Mouse (Mus musculus): ENCODE data around the gene Cadps2. TPM values are rescaled to one million over a fixed set of nuclear protein-coding genes. Genes with fewer than 3 reads are reported as not detected.

The Cadps2 gene
- polyA plus RNA-seq, 1 experiment = 0.02 TPM

GRCm38 (mm10) chr6:23648732-23649131, 190.5 kb downstream of the Cadps2 start:
- Histone ChIP-seq H3K4me3 (no peak overlapping the region), H3K27me3 (ENCODE audit: control insufficient read depth, insufficient read depth, insufficient read length) (no peaks in the 10 kb centered on the region), H3K79me2 (ENCODE audit: control insufficient read depth, insufficient read depth) (no peaks in the 10 kb centered on the region), H3ac (ENCODE audit: control insufficient read depth, insufficient read length) (no peak overlapping the region), H3K36me3 (ENCODE audit: control insufficient read depth, insufficient read depth) (no peaks in the 10 kb centered on the region), H3K4me2 (ENCODE audit: low read depth) (no peak overlapping the region)
- TF ChIP-seq MAX (IDR thresholded peaks at IDR 0.05; ENCODE audit: low read depth) = no peak
- TF ChIP-seq TCF3 (IDR thresholded peaks at IDR 0.05; ENCODE audit: insufficient read length, low read depth) = no peak
- no peak for TF ChIP-seq TCF12 (IDR thresholded peaks at IDR 0.05; ENCODE audit: insufficient read depth, poor library complexity, severe bottlenecking)
- no peak for TF ChIP-seq CEBPB (IDR thresholded peaks at IDR 0.05; ENCODE audit: insufficient read depth, poor library complexity, severe bottlenecking)
- no peak for TF ChIP-seq MYOD1 (IDR thresholded peaks at IDR 0.05; ENCODE audit: control insufficient read depth in 1 of 3, insufficient read length in 2 of 3, low read depth in 2 of 3)
- TF ChIP-seq REST (IDR thresholded peaks at IDR 0.05; ENCODE audit: insufficient read depth, insufficient read length) = no peak
- no peak for TF ChIP-seq POLR2AphosphoS2 (IDR thresholded peaks at IDR 0.05; ENCODE audit: insufficient read length, low read depth)
- TF ChIP-seq SRF (IDR thresholded peaks at IDR 0.05; ENCODE audit: control insufficient read depth, insufficient read length, low read depth) = no peak
- TF ChIP-seq POLR2A (IDR thresholded peaks at IDR 0.05; ENCODE audit: insufficient read length, low read depth) = no peak
- no peak for TF ChIP-seq MYOG (IDR thresholded peaks at IDR 0.05; ENCODE audit: control insufficient read depth in 1 of 3, insufficient read depth in 1 of 3, insufficient read length in 2 of 3, low read depth in 2 of 3)
- TF ChIP-seq E2F4 (IDR thresholded peaks at IDR 0.05; ENCODE audit: insufficient read depth) = no peak
- no peak for TF ChIP-seq USF1 (IDR thresholded peaks at IDR 0.05; ENCODE audit: low read depth)

- Histone ChIP-seq H3K4me2 (ENCODE audit: low read depth) (no peak overlapping the region), H3ac (ENCODE audit: control insufficient read depth, insufficient read length) (no peak overlapping the region), H3K79me2 (ENCODE audit: control insufficient read depth, insufficient read depth) (no peaks in the 10 kb centered on the region), H3K36me3 (ENCODE audit: control insufficient read depth, insufficient read depth) (no peaks in the 10 kb centered on the region), H3K4me3 (no peak overlapping the region), H3K27me3 (ENCODE audit: control insufficient read depth, insufficient read depth, insufficient read length) (no peaks in the 10 kb centered on the region)
- TF ChIP-seq MYOD1 (IDR thresholded peaks at IDR 0.05; ENCODE audit: control insufficient read depth in 1 of 3, insufficient read length in 2 of 3, low read depth in 2 of 3) (no peak), SRF (IDR thresholded peaks at IDR 0.05; ENCODE audit: control insufficient read depth, insufficient read length, low read depth) (no peak)
Observed at GRCm38 (mm10) chr6:23647627-23648247, 191.5 kb downstream of the Cadps2 start.

GRCm38 (mm10) chr6:23637081-23637480, 202.1 kb downstream of the Cadps2 start:
- Histone ChIP-seq H3K4me3 (no peak overlapping the region), H3K4me2 (ENCODE audit: low read depth) (no peak overlapping the region), H3K36me3 (ENCODE audit: control insufficient read depth, insufficient read depth) (no peaks in the 10 kb centered on the region), H3K79me2 (ENCODE audit: control insufficient read depth, insufficient read depth) (no peaks in the 10 kb centered on the region), H3ac (ENCODE audit: control insufficient read depth, insufficient read length) (no peak overlapping the region), H3K27me3 (ENCODE audit: control insufficient read depth, insufficient read depth, insufficient read length) (no peaks in the 10 kb centered on the region)
- no peak for TF ChIP-seq MYOG (IDR thresholded peaks at IDR 0.05; ENCODE audit: control insufficient read depth in 1 of 3, insufficient read depth in 1 of 3, insufficient read length in 2 of 3, low read depth in 2 of 3)
- TF ChIP-seq MYOD1 (IDR thresholded peaks at IDR 0.05; ENCODE audit: control insufficient read depth in 1 of 3, insufficient read length in 2 of 3, low read depth in 2 of 3) = no peak
- TF ChIP-seq E2F4 (IDR thresholded peaks at IDR 0.05; ENCODE audit: insufficient read depth) = no peak
- TF ChIP-seq MAX (IDR thresholded peaks at IDR 0.05; ENCODE audit: low read depth) = no peak
- TF ChIP-seq POLR2AphosphoS2 (IDR thresholded peaks at IDR 0.05; ENCODE audit: insufficient read length, low read depth) = no peak
- no peak for TF ChIP-seq TCF12 (IDR thresholded peaks at IDR 0.05; ENCODE audit: insufficient read depth, poor library complexity, severe bottlenecking)
- no peak for TF ChIP-seq REST (IDR thresholded peaks at IDR 0.05; ENCODE audit: insufficient read depth, insufficient read length)
- no peak for TF ChIP-seq POLR2A (IDR thresholded peaks at IDR 0.05; ENCODE audit: insufficient read length, low read depth)
- no peak for TF ChIP-seq USF1 (IDR thresholded peaks at IDR 0.05; ENCODE audit: low read depth)
- no peak for TF ChIP-seq SRF (IDR thresholded peaks at IDR 0.05; ENCODE audit: control insufficient read depth, insufficient read length, low read depth)

GRCm38 (mm10) chr6:23635208-23635607, 204.0 kb downstream of the Cadps2 start:
- H3K4me3 ChIP-seq = no peak overlapping the region
- no peaks in the 10 kb centered on the region for H3K36me3 ChIP-seq (ENCODE audit: control insufficient read depth, insufficient read depth)
- no peaks in the 10 kb centered on the region for H3K27me3 ChIP-seq (ENCODE audit: control insufficient read depth, insufficient read depth, insufficient read length)
- no peak for TF ChIP-seq E2F4 (IDR thresholded peaks at IDR 0.05; ENCODE audit: insufficient read depth)
- no peak for TF ChIP-seq POLR2A (IDR thresholded peaks at IDR 0.05; ENCODE audit: insufficient read length, low read depth)
- no peak overlapping the region for H3ac ChIP-seq (ENCODE audit: control insufficient read depth, insufficient read length)
- no peak overlapping the region for H3K4me2 ChIP-seq (ENCODE audit: low read depth)
- no peaks in the 10 kb centered on the region for H3K79me2 ChIP-seq (ENCODE audit: control insufficient read depth, insufficient read depth)

GRCm38 (mm10) chr6:23634016-23634415, 205.2 kb downstream of the Cadps2 start:
- TF ChIP-seq POLR2A (IDR thresholded peaks at IDR 0.05; ENCODE audit: insufficient read length, low read depth) (no peak), CEBPB (IDR thresholded peaks at IDR 0.05; ENCODE audit: insufficient read depth, poor library complexity, severe bottlenecking) (no peak), MYOD1 (IDR thresholded peaks at IDR 0.05; ENCODE audit: control insufficient read depth in 1 of 3, insufficient read length in 2 of 3, low read depth in 2 of 3) (no peak), E2F4 (IDR thresholded peaks at IDR 0.05; ENCODE audit: insufficient read depth) (no peak), TCF12 (IDR thresholded peaks at IDR 0.05; ENCODE audit: insufficient read depth, poor library complexity, severe bottlenecking) (no peak), MYOG (IDR thresholded peaks at IDR 0.05; ENCODE audit: control insufficient read depth in 1 of 3, insufficient read depth in 1 of 3, insufficient read length in 2 of 3, low read depth in 2 of 3) (no peak), USF1 (IDR thresholded peaks at IDR 0.05; ENCODE audit: low read depth) (no peak), POLR2AphosphoS2 (IDR thresholded peaks at IDR 0.05; ENCODE audit: insufficient read length, low read depth) (no peak), SRF (IDR thresholded peaks at IDR 0.05; ENCODE audit: control insufficient read depth, insufficient read length, low read depth) (no peak), REST (IDR thresholded peaks at IDR 0.05; ENCODE audit: insufficient read depth, insufficient read length) (no peak), TCF3 (IDR thresholded peaks at IDR 0.05; ENCODE audit: insufficient read length, low read depth) (no peak), MAX (IDR thresholded peaks at IDR 0.05; ENCODE audit: low read depth) (no peak)
- H3K4me2 ChIP-seq (ENCODE audit: low read depth) = no peak overlapping the region
- H3K4me3 ChIP-seq = no peak overlapping the region
- H3K27me3 ChIP-seq (ENCODE audit: control insufficient read depth, insufficient read depth, insufficient read length) = no peaks in the 10 kb centered on the region
- no peaks in the 10 kb centered on the region for H3K36me3 ChIP-seq (ENCODE audit: control insufficient read depth, insufficient read depth)
- H3K79me2 ChIP-seq (ENCODE audit: control insufficient read depth, insufficient read depth) = no peaks in the 10 kb centered on the region
- H3ac ChIP-seq (ENCODE audit: control insufficient read depth, insufficient read length) = no peak overlapping the region

Measured in myocyte (in vitro differentiated cells).